Mouse (Mus musculus) hindbrain, embryonic 16.5 days (tissue): Measurements from ENCODE around the gene Hnrnpul1. TPM values are rescaled to one million over a fixed set of nuclear protein-coding genes. Genes with fewer than 3 reads are reported as not detected.
A peak's percentile ranks its signal among the peaks of the same experiment; 100 is the strongest.
"Not testable (repeated sequence)": the region's sequence is repeated elsewhere in the genome, so short reads cannot be mapped to it uniquely, and the experiment has no call there.

Experiments
- ATAC-seq: fragments of 200-750 bp; cut with Nextera tagmentation; 2 replicates; pipeline ENCODE4 v1.8.0; 2017; ENCODE audit warnings: moderate TSS enrichment, moderate library complexity
- H3K27ac ChIP-seq: fragments of 300-500 bp; sonication (generic); 2 replicates; pipeline ENCODE4 v1.5.1; 2014; ENCODE audit warnings: low read depth, mild to moderate bottlenecking, control low read depth, low read length, moderate library complexity
- H3K27me3 ChIP-seq: fragments of 300-500 bp; sonication (generic); replicated peaks from 2 replicates; pipeline ENCODE4 v1.6.1; 2014; ENCODE audit warnings: low read length; ENCODE audit not compliant: control insufficient read depth, insufficient read depth
- H3K36me3 ChIP-seq: fragments of 300-500 bp; sonication (generic); 2 replicates; pipeline ENCODE4 v1.6.1; 2014; ENCODE audit warnings: mild to moderate bottlenecking, low read length, moderate library complexity, mixed read lengths; ENCODE audit not compliant: control insufficient read depth, insufficient read depth
- H3K4me1 ChIP-seq: fragments of 300-500 bp; sonication (generic); 2 replicates; pipeline ENCODE4 v1.6.1; 2014; ENCODE audit warnings: low read depth, low read length; ENCODE audit not compliant: control insufficient read depth, insufficient read depth
- H3K4me2 ChIP-seq: fragments of 300-500 bp; sonication (generic); 2 replicates; pipeline ENCODE4 v1.6.1; 2014; ENCODE audit warnings: mild to moderate bottlenecking, low read length, control low read depth, moderate library complexity
- H3K4me3 ChIP-seq: fragments of 300-500 bp; sonication (generic); 2 replicates; pipeline ENCODE4 v1.5.1; 2014; ENCODE audit warnings: mild to moderate bottlenecking, low read length, control low read depth, moderate library complexity
- H3K9ac ChIP-seq: fragments of 300-500 bp; sonication (generic); 2 replicates; pipeline ENCODE4 v1.6.1; 2014; ENCODE audit warnings: low read depth, mild to moderate bottlenecking, control low read depth, low read length, moderate library complexity
- H3K9me3 ChIP-seq: fragments of 300-500 bp; sonication (generic); 2 replicates; pipeline ENCODE4 v1.6.1; 2014; ENCODE audit warnings: mild to moderate bottlenecking, low read length, moderate library complexity; ENCODE audit not compliant: control insufficient read depth
- WGBS: fragments of 180-500 bp; shearing (Covaris S2); extraction: QIAGEN DNeasy Blood & Tissue Kit; methylation state at CpG from one replicate; pipeline ENCODE4 v1.1.7; 2014; 5-methylcytosine and 5-hydroxymethylcytosine counted together
- polyA plus RNA-seq: library from polyadenylated mRNA; unstranded; fragments of >200 nt; fragmentation: Nextera tagmentation; extraction: Ambion mirVana; gene quantifications from 2 replicates; pipeline ENCODE4 v1.2.1, GENCODE M21; 2015

The Hnrnpul1 gene
- polyA plus RNA-seq, 1 experiment from 2014 or later: 32.3 TPM

DNA sequence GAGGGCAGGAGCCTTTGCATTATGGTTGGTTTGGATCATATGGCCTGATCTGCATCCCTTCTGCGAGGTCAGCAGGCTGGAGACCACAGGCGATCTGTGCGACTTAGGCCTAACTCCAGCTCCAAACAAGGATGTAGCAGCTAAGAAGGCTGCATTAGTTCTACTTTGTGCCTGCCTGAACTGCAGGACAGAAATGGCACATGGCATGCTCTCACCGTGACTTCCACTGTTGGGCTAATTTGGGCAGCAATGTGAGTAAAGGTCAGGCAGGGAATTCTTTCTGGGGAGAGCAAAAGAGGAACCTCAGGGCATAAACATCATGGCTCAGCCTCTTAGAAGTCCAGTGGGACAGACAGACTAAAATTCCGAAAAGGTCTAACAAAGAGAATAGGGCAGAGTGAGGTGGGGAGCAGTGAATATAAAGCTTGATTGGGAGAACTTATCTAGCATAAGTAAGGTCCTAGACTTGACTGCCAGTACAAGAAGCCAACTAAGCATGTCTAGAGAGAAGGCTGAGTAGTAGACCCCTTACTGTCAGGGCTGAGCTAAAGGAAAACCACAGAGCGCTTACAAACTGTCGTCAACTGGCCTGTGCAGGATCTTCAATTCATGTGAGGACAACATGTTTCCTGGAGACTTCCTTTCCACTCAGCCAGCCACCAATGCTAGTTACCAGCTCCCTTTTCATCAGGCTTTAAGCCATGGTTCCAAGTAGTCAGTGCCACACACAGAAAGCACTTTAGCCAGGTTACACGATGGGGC is 23.1 kb downstream of the Hnrnpul1 start:
- no peaks in the 10 kb centered on the region for H3K4me1 ChIP-seq
- no peak overlapping the region for H3K9ac ChIP-seq
- no peak for ATAC-seq
- WGBS: 96% methylated on average over 8 of the region's 8 CpGs
- H3K27me3 ChIP-seq: no peaks in the 10 kb centered on the region
- H3K4me2 ChIP-seq: no peak overlapping the region
- H3K27ac ChIP-seq: no peak overlapping the region
- H3K36me3 ChIP-seq: peaks cover 72% of the 10 kb centered on the region
- no peaks in the 10 kb centered on the region for H3K9me3 ChIP-seq
- H3K4me3 ChIP-seq: no peak overlapping the region

DNA sequence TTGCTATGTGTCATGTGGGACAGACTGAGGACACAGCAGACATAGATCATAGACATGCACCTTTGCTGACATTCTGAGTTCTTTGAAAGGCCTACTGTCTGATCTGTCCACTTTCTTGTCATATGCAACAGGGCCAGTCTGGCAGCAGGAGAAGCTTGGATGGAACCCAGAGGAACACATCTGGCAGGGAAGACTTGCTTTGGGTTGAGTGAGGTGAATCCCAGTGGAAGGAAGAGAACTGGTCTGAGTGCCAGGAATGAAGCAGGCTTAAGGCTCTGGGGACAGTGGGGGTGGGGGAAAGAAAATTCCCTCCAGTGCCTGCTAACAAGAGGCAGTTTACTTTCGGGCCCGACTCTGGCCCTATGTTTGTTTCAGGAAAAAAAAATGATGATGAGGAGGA is 24.7 kb downstream of the Hnrnpul1 start:
- no peak overlapping the region for H3K4me2 ChIP-seq
- ATAC-seq: no peak
- no peaks in the 10 kb centered on the region for H3K27me3 ChIP-seq
- H3K4me3 ChIP-seq: no peak overlapping the region
- H3K27ac ChIP-seq: no peak overlapping the region
- no peak overlapping the region for H3K9ac ChIP-seq
- H3K9me3 ChIP-seq: no peaks in the 10 kb centered on the region
- peaks cover 79% of the 10 kb centered on the region for H3K36me3 ChIP-seq
- WGBS: 91% methylated on average over 2 of the region's 2 CpGs
- H3K4me1 ChIP-seq: no peaks in the 10 kb centered on the region

DNA sequence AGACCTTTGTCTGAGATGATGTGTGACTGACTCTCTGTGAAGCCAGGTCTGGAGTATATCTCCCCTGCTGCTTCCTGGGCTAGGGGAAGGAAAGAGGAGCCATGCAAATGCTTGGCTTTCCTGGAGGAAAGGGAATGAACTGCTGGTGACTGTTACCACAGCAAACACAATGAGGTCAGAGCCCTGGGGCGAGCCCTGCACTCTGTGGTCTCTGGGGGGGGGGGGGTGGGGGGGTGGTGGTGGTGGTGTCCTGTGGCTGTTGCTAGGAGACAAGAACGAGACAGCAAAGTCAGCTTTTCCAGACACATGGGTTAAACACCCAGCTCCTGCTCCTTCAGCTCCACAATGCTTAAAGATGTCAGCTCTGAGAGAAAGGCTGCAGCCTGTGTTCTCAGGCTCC is 25.2 kb downstream of the Hnrnpul1 start:
- no peak for ATAC-seq
- H3K9me3 ChIP-seq: no peaks in the 10 kb centered on the region
- H3K27me3 ChIP-seq: no peaks in the 10 kb centered on the region
- no peak overlapping the region for H3K4me3 ChIP-seq
- H3K27ac ChIP-seq: no peak overlapping the region
- H3K9ac ChIP-seq: no peak overlapping the region
- H3K36me3 ChIP-seq: peaks cover 83% of the 10 kb centered on the region
- WGBS: 13% methylated on average over 2 of the region's 2 CpGs
- H3K4me2 ChIP-seq: no peak overlapping the region
- no peaks in the 10 kb centered on the region for H3K4me1 ChIP-seq

DNA sequence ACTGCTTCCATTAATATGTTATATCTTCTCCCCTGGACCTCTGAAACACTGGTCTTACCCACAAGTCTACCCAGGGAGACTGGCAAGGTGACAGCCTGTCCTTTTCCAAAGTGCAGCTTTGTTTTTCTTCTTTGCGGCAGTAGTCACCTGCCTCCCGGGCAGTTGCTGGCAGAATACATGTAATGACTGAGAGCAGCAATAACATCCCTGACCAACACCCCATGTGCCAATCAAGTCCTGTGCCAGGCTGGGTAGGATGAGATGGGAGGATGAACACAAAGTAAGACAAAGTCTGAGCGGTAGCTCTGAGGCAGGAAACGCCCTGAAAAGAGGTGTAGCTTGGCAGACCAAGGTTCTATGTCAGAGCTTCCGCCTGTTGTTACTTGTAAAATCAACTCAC is 26.8 kb downstream of the Hnrnpul1 start:
- H3K27ac ChIP-seq: no peak overlapping the region
- H3K9me3 ChIP-seq: no peaks in the 10 kb centered on the region
- no peak overlapping the region for H3K4me2 ChIP-seq
- H3K9ac ChIP-seq: no peak overlapping the region
- WGBS: 96% methylated on average over 5 of the region's 5 CpGs
- H3K36me3 ChIP-seq: peaks cover 78% of the 10 kb centered on the region
- no peak for ATAC-seq
- H3K4me1 ChIP-seq: no peaks in the 10 kb centered on the region
- no peaks in the 10 kb centered on the region for H3K27me3 ChIP-seq
- H3K4me3 ChIP-seq: no peak overlapping the region

DNA sequence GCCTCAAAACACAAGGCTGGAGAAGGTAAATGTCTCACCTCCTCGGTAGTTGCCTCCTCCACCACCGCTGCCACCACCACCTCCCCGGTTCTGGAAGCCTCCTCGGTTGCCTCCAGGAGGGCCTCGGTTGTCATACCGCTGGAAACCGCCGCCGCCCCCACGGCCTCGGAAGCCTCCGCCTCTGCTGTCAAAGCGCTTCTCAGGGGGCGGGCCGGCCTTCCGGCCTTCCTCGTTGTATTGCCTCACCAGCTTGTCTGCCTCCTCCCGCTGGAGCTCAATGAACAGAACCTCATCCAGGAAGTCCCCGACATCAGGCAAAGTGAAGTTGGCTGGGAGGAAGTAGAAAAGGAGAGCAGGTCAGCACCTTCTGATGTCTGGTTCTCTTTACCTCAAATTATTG is 28.7 kb downstream of the Hnrnpul1 start:
- H3K4me3 ChIP-seq: no peak overlapping the region
- WGBS: 89% methylated on average over 19 of the region's 19 CpGs
- no peaks in the 10 kb centered on the region for H3K27me3 ChIP-seq
- H3K9ac ChIP-seq: no peak overlapping the region
- no peak overlapping the region for H3K4me2 ChIP-seq
- H3K36me3 ChIP-seq: peaks cover 71% of the 10 kb centered on the region
- H3K27ac ChIP-seq: no peak overlapping the region
- ATAC-seq: no peak
- no peaks in the 10 kb centered on the region for H3K4me1 ChIP-seq
- no peaks in the 10 kb centered on the region for H3K9me3 ChIP-seq

DNA sequence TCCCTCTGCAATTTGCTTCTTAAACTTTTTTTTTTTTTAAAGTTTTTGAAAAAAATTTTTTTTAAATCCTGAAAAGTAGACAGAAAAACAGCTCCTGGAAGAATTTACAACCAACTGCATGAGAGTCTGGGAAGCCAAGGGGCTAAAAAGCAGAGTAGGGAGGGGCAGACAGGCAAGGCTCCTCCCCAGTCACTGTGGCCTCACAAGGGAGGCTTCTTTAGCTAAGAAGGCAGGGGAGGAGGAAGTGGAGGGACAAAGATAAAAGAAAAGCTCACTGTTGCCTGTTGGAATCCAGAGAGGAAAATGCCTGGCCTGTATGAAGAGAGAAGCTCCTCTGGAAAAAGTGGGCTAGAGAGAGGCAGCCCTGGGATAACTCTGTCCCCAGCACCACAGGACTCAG is 32.8 kb downstream of the Hnrnpul1 start:
- ATAC-seq, H3K4me2 ChIP-seq, H3K27me3 ChIP-seq, H3K27ac ChIP-seq, H3K9ac ChIP-seq, H3K4me3 ChIP-seq, H3K9me3 ChIP-seq: not testable (repeated sequence)
- peaks cover 44% of the 10 kb centered on the region for H3K36me3 ChIP-seq
- H3K4me1 ChIP-seq: peaks cover 18% of the 10 kb centered on the region

DNA sequence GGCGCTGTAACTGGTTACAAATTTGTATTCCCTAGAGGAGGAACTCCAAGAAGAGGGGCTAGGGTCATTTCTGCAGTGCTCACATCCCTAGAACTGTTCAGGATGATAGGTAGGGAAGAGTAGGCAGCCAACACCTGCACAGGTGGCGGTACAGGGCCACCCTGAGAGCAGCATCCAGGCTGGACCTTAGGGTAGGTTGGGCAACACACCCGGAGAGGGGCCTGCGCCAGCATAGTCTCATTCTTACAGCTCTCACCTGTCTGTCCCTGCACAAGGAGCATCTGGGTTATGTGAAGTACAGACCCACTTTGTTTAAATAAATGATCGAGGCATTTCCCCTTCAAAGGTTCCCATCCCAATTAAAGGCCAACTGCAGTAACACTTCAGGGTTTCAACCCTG is 33.8 kb downstream of the Hnrnpul1 start:
- Histone ChIP-seq H3K27me3 (no peaks in the 10 kb centered on the region), H3K4me1 (peaks cover 18% of the 10 kb centered on the region)
- no peak for ATAC-seq

DNA sequence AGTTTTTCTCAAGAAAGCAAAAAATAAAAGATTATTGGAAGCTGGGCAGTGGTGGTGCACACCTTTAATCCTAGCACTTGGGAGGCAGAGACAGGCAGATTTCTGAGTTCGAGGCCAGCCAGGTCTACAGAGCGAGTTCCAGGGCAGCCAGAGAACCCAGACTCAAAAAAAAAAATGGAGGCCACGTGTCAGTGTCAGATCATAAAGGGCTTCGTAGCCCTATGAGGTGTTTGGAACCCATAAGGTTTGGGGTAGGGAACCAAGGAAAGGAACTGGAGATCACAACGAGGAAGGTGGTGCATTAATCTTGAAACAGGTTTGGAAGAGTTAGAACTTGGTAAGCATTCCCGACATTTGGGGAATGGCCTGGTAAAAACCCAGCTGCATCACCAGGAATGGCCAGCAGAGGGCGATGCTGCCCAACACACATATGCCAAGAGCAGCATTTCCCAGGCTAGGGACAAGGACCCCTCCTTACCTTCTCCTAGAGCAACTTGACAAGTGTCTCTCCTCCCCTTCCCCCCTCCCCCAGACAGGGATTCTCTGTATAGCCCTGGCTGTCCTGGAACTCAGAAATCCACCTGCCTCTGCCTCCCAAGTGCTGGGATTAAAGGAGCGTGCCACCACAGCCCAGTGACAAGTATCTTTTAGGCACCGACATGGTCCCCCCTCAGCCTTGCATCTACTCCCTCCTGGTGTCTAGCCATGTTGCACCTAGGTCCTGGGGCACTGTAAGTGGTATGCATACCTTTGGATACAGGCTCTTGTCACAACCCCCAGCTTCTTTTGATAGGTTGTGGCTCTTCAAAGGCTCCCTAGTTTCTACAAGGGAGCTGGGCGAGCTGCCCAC is 34.6 kb downstream of the Hnrnpul1 start:
- Histone ChIP-seq H3K9ac (no peak overlapping the region), H3K4me3 (no peak overlapping the region), H3K4me2 (no peak overlapping the region), H3K27ac (no peak overlapping the region), H3K27me3 (no peaks in the 10 kb centered on the region), H3K4me1 (peaks cover 18% of the 10 kb centered on the region), H3K9me3 (no peaks in the 10 kb centered on the region), H3K36me3 (peaks cover 35% of the 10 kb centered on the region)
- peak; percentile 53 for ATAC-seq
- 63% methylated on average over 10 of the region's 10 CpGs for WGBS

More for the DNA sequence above, 33.8 kb downstream of the Hnrnpul1 start:
- Histone ChIP-seq H3K9me3 (no peaks in the 10 kb centered on the region), H3K36me3 (peaks cover 36% of the 10 kb centered on the region), H3K27ac (no peak overlapping the region), H3K4me2 (no peak overlapping the region), H3K9ac (no peak overlapping the region), H3K4me3 (no peak overlapping the region)
- 90% methylated on average over 5 of the region's 5 CpGs for WGBS

DNA sequence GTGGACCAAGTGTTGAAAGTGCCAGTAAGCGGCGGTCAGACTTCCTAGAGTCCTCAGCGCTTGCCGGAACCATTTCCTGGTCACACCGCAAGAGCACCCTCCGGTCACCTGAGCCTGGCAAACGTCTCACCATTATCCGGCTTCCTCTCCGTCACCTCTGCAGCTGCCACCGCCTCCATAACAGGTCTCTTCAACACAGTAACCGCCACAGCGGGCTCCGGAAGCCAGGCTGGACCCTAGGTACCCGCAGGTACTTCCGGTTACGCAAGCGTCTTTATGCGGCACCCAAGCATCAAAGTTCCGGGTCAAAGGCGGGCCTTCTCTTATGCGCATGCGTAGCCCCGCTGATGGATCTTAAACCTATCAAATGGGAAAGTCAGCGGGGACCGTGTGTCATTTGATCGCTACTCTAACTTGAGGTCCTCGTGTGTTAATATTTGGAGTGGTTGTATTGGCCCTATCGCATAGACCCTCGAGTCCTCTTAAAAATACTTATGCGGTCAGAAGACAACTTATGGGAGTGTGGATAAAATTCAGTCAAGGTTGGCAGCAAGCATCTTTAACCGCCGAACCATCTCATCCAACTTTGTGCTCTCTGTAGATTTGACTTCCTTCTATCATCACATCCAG is 35.7 kb downstream of the Hnrnpul1 start, which contains the start of gene Ccdc97:
TSS of gene Ccdc97 (minus strand) at position 301 of the 630 bp plus-strand sequence.
- H3K9ac ChIP-seq: peak within 1 kb of the TSS; percentile 68
- H3K36me3 ChIP-seq: peaks cover 36% of the 10 kb centered on the region
- no peaks in the 10 kb centered on the region for H3K9me3 ChIP-seq
- ATAC-seq: peak; percentile 90
- no peaks in the 10 kb centered on the region for H3K27me3 ChIP-seq
- WGBS: 5% methylated on average over 32 of the region's 32 CpGs
- H3K4me1 ChIP-seq: peaks cover 18% of the 10 kb centered on the region
- H3K4me3 ChIP-seq: peak within 1 kb of the TSS; percentile 62
- peak within 1 kb of the TSS; percentile 81 for H3K4me2 ChIP-seq
- H3K27ac ChIP-seq: peak within 1 kb of the TSS; percentile 68
